9 mouse cellular contexts compared by ENCODE assay signal in genomic region chr13:70545261-70545660, GRCm38 (mm10).
A peak's percentile ranks its signal among the peaks of the same experiment; 100 is the strongest.
DNase-seq lines count a peak whose midpoint lies in the region; ATAC-seq and TF ChIP-seq lines count a peak whose summit lies in the region.
"Had no signal": no experiment of that assay in that cellular context is flagged by ENCODE, and none has a peak within 500 bp of the region (broad histone marks: within the 10 kb centered on the region; RNA-seq: fewer than 3 reads in every experiment).

No protein-coding gene starts in this region.

- TF ChIP-seq EP300 in stomach, postnatal 0 days (optimal IDR thresholded peaks at IDR 0.05) = no peak

- no peaks in the 10 kb centered on the region for H3K36me3 ChIP-seq in hindbrain, embryonic 11.5 days (ENCODE audit: control insufficient read depth, insufficient read depth, low read length)
- H3K36me3 ChIP-seq in hindbrain, embryonic 12.5 days = no peaks in the 10 kb centered on the region
- H3K36me3 ChIP-seq in stomach, postnatal 0 days (ENCODE audit: control insufficient read depth, insufficient read depth, low read length) = no peaks in the 10 kb centered on the region
- H3K36me3 ChIP-seq: stomach, embryonic 15.5 days had no signal

- peak; percentile 77 for TF ChIP-seq CTCF in stomach, postnatal 0 days (IDR thresholded peaks at IDR 0.05; ENCODE audit: low read depth)

- no peak for ATAC-seq in hindbrain, embryonic 11.5 days (ENCODE audit: low FRiP score)
- ATAC-seq in hindbrain, embryonic 12.5 days (ENCODE audit: low FRiP score) = no peak
- ATAC-seq in stomach, postnatal 0 days (ENCODE audit: low FRiP score, low TSS enrichment) = no peak

- peak; percentile 68 for DNase-seq in hindbrain, embryonic 11.5 days (ENCODE audit: low spot score)
- DNase-seq in right cerebral cortex, adult 18-20 months = peak; percentile 2
- DNase-seq in right cerebral cortex, postnatal 25 days = no peak
- peak; percentile 66 for DNase-seq in embryo, embryonic 11 days
- DNase-seq in stomach, postnatal 0 days (ENCODE audit: low spot score) = no peak
- no peak for DNase-seq in thymus, postnatal 4 days
- DNase-seq in urinary bladder, postnatal 25 days (ENCODE audit: low spot score) = no peak

- WGBS in hindbrain, embryonic 11.5 days = 5% methylated on average over 1 of the region's 1 CpGs
- 15% methylated on average over 1 of the region's 1 CpGs for WGBS in hindbrain, embryonic 12.5 days
- WGBS in stomach, postnatal 0 days = 15% methylated on average over 1 of the region's 1 CpGs

- no peak overlapping the region for H3K4me2 ChIP-seq in hindbrain, embryonic 11.5 days (replicated peaks; ENCODE audit: low read depth, low read length)
- no peak overlapping the region for H3K4me2 ChIP-seq in hindbrain, embryonic 12.5 days (replicated peaks)
- H3K4me2 ChIP-seq in stomach, postnatal 0 days (replicated peaks; ENCODE audit: low read depth) = no peak overlapping the region
- H3K4me2 ChIP-seq: stomach, embryonic 15.5 days had no signal

- no peaks in the 10 kb centered on the region for H3K9me3 ChIP-seq in hindbrain, embryonic 11.5 days (ENCODE audit: control insufficient read depth, low read length)
- no peaks in the 10 kb centered on the region for H3K9me3 ChIP-seq in hindbrain, embryonic 12.5 days (replicated peaks)
- H3K9me3 ChIP-seq in stomach, postnatal 0 days (ENCODE audit: control insufficient read depth, low read length) = no peaks in the 10 kb centered on the region
- H3K9me3 ChIP-seq: stomach, embryonic 15.5 days had no signal

- no peak overlapping the region for H3K4me3 ChIP-seq in hindbrain, embryonic 11.5 days (ENCODE audit: low read depth, low read length)
- no peak overlapping the region for H3K4me3 ChIP-seq in hindbrain, embryonic 12.5 days
- no peak overlapping the region for H3K4me3 ChIP-seq in stomach, postnatal 0 days (ENCODE audit: low read depth, low read length)
- H3K4me3 ChIP-seq: stomach, embryonic 15.5 days had no signal

- 0 out of 2 replicates have a peak, but pooled peaks cover 4% of the 10 kb centered on the region for H3K4me1 ChIP-seq in hindbrain, embryonic 11.5 days (replicated peaks; ENCODE audit: control insufficient read depth, insufficient read depth, low read length)
- peaks cover 8% of the 10 kb centered on the region for H3K4me1 ChIP-seq in hindbrain, embryonic 12.5 days
- H3K4me1 ChIP-seq in stomach, postnatal 0 days (replicated peaks; ENCODE audit: control insufficient read depth, insufficient read depth) = no peaks in the 10 kb centered on the region
- H3K4me1 ChIP-seq: stomach, embryonic 15.5 days had no signal

- H3K27me3 ChIP-seq in hindbrain, embryonic 11.5 days (ENCODE audit: control insufficient read depth, insufficient read depth, low read length) = no peaks in the 10 kb centered on the region
- H3K27me3 ChIP-seq in hindbrain, embryonic 12.5 days = no peaks in the 10 kb centered on the region
- no peaks in the 10 kb centered on the region for H3K27me3 ChIP-seq in stomach, postnatal 0 days (ENCODE audit: control insufficient read depth, insufficient read depth, low read length)
- H3K27me3 ChIP-seq: stomach, embryonic 15.5 days had no signal

- H3K9ac ChIP-seq in hindbrain, embryonic 11.5 days (ENCODE audit: low read depth, low read length) = no peak overlapping the region
- H3K9ac ChIP-seq in hindbrain, embryonic 12.5 days = no peak overlapping the region
- H3K9ac ChIP-seq in stomach, postnatal 0 days (ENCODE audit: low read length) = no peak overlapping the region
- H3K9ac ChIP-seq: stomach, embryonic 15.5 days had no signal

- H3K27ac ChIP-seq in hindbrain, embryonic 11.5 days (ENCODE audit: low read depth, low read length) = no peak overlapping the region
- no peak overlapping the region for H3K27ac ChIP-seq in hindbrain, embryonic 12.5 days
- no peak overlapping the region for H3K27ac ChIP-seq in stomach, postnatal 0 days (replicated peaks)
- H3K27ac ChIP-seq: stomach, embryonic 15.5 days had no signal

Comparison
In these comparisons a context has a peak if more than half of its experiments do, and no peak if none do; other contexts are left out.
1. DNase-seq: peak in hindbrain, embryonic 11.5 days (single experiment), right cerebral cortex, adult 18-20 months (single experiment) and embryo, embryonic 11 days (single experiment); none in right cerebral cortex, postnatal 25 days (single experiment), stomach, postnatal 0 days (single experiment), thymus, postnatal 4 days (single experiment) and urinary bladder, postnatal 25 days (single experiment).